Mouse (Mus musculus) G1E (cell line): ENCODE results near the gene Tfpi. TPM values are rescaled to one million over a fixed set of nuclear protein-coding genes. Genes with fewer than 3 reads are reported as not detected.

Source experiments
- ATAC-seq: 2 replicates; pipeline ENCODE4 v1.8.0; 2016; ENCODE audit warnings: mild to moderate bottlenecking; ENCODE audit not compliant: insufficient number of reproducible peaks, poor library complexity, low FRiP score, severe bottlenecking; ENCODE audit errors: extremely low read depth
- DNase-seq: peaks from one replicate; pipeline ENCODE4 v3.0.0; 2012; ENCODE audit warnings: low spot score
- H3K27me3 ChIP-seq: 2 replicates; pipeline ENCODE4 v1.6.1; 2012; ENCODE audit warnings: mild to moderate bottlenecking, low read length, inconsistent platforms; ENCODE audit not compliant: insufficient read depth
- H3K36me3 ChIP-seq: replicated peaks from 2 replicates; pipeline ENCODE3; 2012; ENCODE audit warnings: mild to moderate bottlenecking, inconsistent platforms
- H3K4me1 ChIP-seq: 2 replicates; pipeline ENCODE4 v1.6.1; 2012; ENCODE audit warnings: low read depth, low read length, inconsistent platforms, mixed read lengths; ENCODE audit not compliant: insufficient read depth
- H3K4me3 ChIP-seq: 2 replicates; pipeline ENCODE4 v1.5.1; 2012; ENCODE audit warnings: low read depth, mild to moderate bottlenecking, inconsistent platforms, low read length, moderate library complexity, mixed read lengths
- H3K9me3 ChIP-seq: replicated peaks from 2 replicates; pipeline ENCODE4 v1.6.1; 2012; ENCODE audit warnings: inconsistent platforms
- CTCF ChIP-seq: IDR thresholded peaks from 2 replicates; pipeline ENCODE4 v1.5.1; 2012; ENCODE audit warnings: low read depth, low read length, inconsistent platforms, mixed read lengths
- GATA1 ChIP-seq: IDR thresholded peaks from 2 replicates; pipeline ENCODE4 v1.6.1; 2012; ENCODE audit warnings: borderline replicate concordance, low read length, inconsistent platforms, mixed read lengths
- GATA2 ChIP-seq: IDR thresholded peaks from 2 replicates; pipeline ENCODE4 v1.6.1; 2012; ENCODE audit warnings: low read depth, low read length, inconsistent platforms, borderline replicate concordance
- POLR2AphosphoS5 ChIP-seq: IDR thresholded peaks from 2 replicates; pipeline ENCODE4 v1.6.1; 2012; ENCODE audit warnings: low read depth, low read length, inconsistent platforms; ENCODE audit not compliant: insufficient replicate concordance
- TAL1 ChIP-seq: conservative IDR thresholded peaks from 2 replicates; pipeline ENCODE4 v1.6.1; 2012; ENCODE audit warnings: low read depth, low read length, inconsistent platforms, mixed read lengths
- polyA plus RNA-seq: library from polyadenylated mRNA; stranded (reverse); fragments of >175 nt; gene quantifications from 2 replicates; pipeline ENCODE4 v1.2.3, GENCODE M21; 2012
- total RNA-seq, 2 experiments: library from RNA; stranded (forward) in 1 of 2; stranded (reverse) in 1 of 2; fragments of 200-1000 nt in 1 of 2; fragments of >200 nt in 1 of 2; fragmentation: Nextera tagmentation in 1 of 2; gene quantifications; 2 replicates each; pipeline ENCODE4 v1.2.3; 2014 to 2017

The Tfpi gene
- total and polyA plus RNA-seq, 3 experiments = 1.2 to 62.5 (median 41.4) TPM

- Histone ChIP-seq H3K27me3 (peaks cover 7% of the 10 kb centered on the region; the same call in 1 of the 2 replicates), H3K4me3 (no peak overlapping the region), H3K4me1 (no peaks in the 10 kb centered on the region), H3K36me3 (no peaks in the 10 kb centered on the region), H3K9me3 (no peaks in the 10 kb centered on the region)
- ATAC-seq (no peak), DNase-seq (no peak)
- TF ChIP-seq TAL1 (no peak), GATA1 (no peak), POLR2AphosphoS5 (no peak), GATA2 (no peak), CTCF (no peak)
These were observed 92.7 kb downstream of the Tfpi start for GRCm38 (mm10) chr2:84383828-84384227.

Other genes starting within 250 kb of the Tfpi start
- 6.5 and 12.7 TPM in 2 replicates for gene Calcrl, start 51.4 kb downstream of the Tfpi start, total RNA-seq (2014; fragmentation: Nextera tagmentation)
- 17.3 and 17.9 TPM in 2 replicates for gene Calcrl, start 51.4 kb downstream of the Tfpi start, total RNA-seq (2017)
- gene Calcrl, start 51.4 kb downstream of the Tfpi start, polyA plus RNA-seq = 0.05 and 0.07 TPM in 2 replicates
- 67.8 and 83.0 TPM in 2 replicates for gene Ctnnd1, start 174.0 kb upstream of the Tfpi start, total RNA-seq (2014; fragmentation: Nextera tagmentation)
- gene Ctnnd1, start 174.0 kb upstream of the Tfpi start, total RNA-seq (2017) = 25.3 and 29.8 TPM in 2 replicates
- gene Ctnnd1, start 174.0 kb upstream of the Tfpi start, polyA plus RNA-seq = 9.6 and 13.8 TPM in 2 replicates
- not detected in 2 replicates for gene Btbd18, start 182.3 kb upstream of the Tfpi start, total RNA-seq (2014; fragmentation: Nextera tagmentation)
- 0.12 and 0.16 TPM in 2 replicates for gene Btbd18, start 182.3 kb upstream of the Tfpi start, total RNA-seq (2017)
- gene Btbd18, start 182.3 kb upstream of the Tfpi start, polyA plus RNA-seq = not detected in 2 replicates
- 49.4 and 51.5 TPM in 2 replicates for gene Selenoh, start 194.0 kb upstream of the Tfpi start, total RNA-seq (2014; fragmentation: Nextera tagmentation)
- 160 and 178 TPM in 2 replicates for gene Selenoh, start 194.0 kb upstream of the Tfpi start, total RNA-seq (2017)
- 381 and 384 TPM in 2 replicates for gene Selenoh, start 194.0 kb upstream of the Tfpi start, polyA plus RNA-seq
- gene Gm28635, start 201.3 kb upstream of the Tfpi start, total RNA-seq (2014; fragmentation: Nextera tagmentation) = not detected in 2 replicates
- gene Gm28635, start 201.3 kb upstream of the Tfpi start, total RNA-seq (2017) = not detected in 2 replicates
- gene Gm28635, start 201.3 kb upstream of the Tfpi start, polyA plus RNA-seq = not detected in 2 replicates
- gene Med19, start 201.6 kb upstream of the Tfpi start, total RNA-seq (2014; fragmentation: Nextera tagmentation) = 51.1 and 55.0 TPM in 2 replicates
- gene Med19, start 201.6 kb upstream of the Tfpi start, total RNA-seq (2017) = 26.8 and 33.1 TPM in 2 replicates
- gene Med19, start 201.6 kb upstream of the Tfpi start, polyA plus RNA-seq = 14.8 and 17.8 TPM in 2 replicates
- gene Tmx2, start 202.4 kb upstream of the Tfpi start, total RNA-seq (2014; fragmentation: Nextera tagmentation) = 96.2 and 113 TPM in 2 replicates
- gene Tmx2, start 202.4 kb upstream of the Tfpi start, total RNA-seq (2017) = 66.2 and 68.9 TPM in 2 replicates
- gene Tmx2, start 202.4 kb upstream of the Tfpi start, polyA plus RNA-seq = 3.9 and 4.0 TPM in 2 replicates
- 61.0 and 70.6 TPM in 2 replicates for gene Zdhhc5, start 238.4 kb upstream of the Tfpi start, total RNA-seq (2014; fragmentation: Nextera tagmentation)
- 32.6 and 38.0 TPM in 2 replicates for gene Zdhhc5, start 238.4 kb upstream of the Tfpi start, total RNA-seq (2017)
- 30.7 and 32.5 TPM in 2 replicates for gene Zdhhc5, start 238.4 kb upstream of the Tfpi start, polyA plus RNA-seq